Mouse (Mus musculus) G1E (cell line): ENCODE measurements around the gene Stac3.

Experiments
- CTCF ChIP-seq: IDR thresholded peaks from 2 replicates; pipeline ENCODE4 v1.5.1; 2012; ENCODE audit warnings: low read depth, low read length, inconsistent platforms, mixed read lengths
- GATA1 ChIP-seq: IDR thresholded peaks from 2 replicates; pipeline ENCODE4 v1.6.1; 2012; ENCODE audit warnings: borderline replicate concordance, low read length, inconsistent platforms, mixed read lengths

GRCm38 (mm10) chr10:127537854-127538583, 36.5 kb downstream of the Stac3 start:
- TF ChIP-seq CTCF (peak; percentile 99), GATA1 (no peak)
